Mouse (Mus musculus) hindbrain, embryonic 13.5 days (tissue): ENCODE results near the gene Hoxd13. TPM values are rescaled to one million over a fixed set of nuclear protein-coding genes. Genes with fewer than 3 reads are reported as not detected.

Experiments
- ATAC-seq: fragments of 200-750 bp; cut with Nextera tagmentation; 2 replicates; pipeline ENCODE4 v1.8.0; 2017; ENCODE audit warnings: moderate TSS enrichment; ENCODE audit not compliant: low FRiP score
- H3K27ac ChIP-seq: fragments of 300-500 bp; sonication (generic); 2 replicates; pipeline ENCODE4 v1.5.1; 2015; ENCODE audit warnings: inconsistent platforms, mild to moderate bottlenecking, moderate library complexity
- H3K27me3 ChIP-seq: fragments of 300-500 bp; sonication (generic); 2 replicates; pipeline ENCODE4 v1.6.1; 2015; ENCODE audit warnings: mild to moderate bottlenecking, inconsistent platforms
- H3K36me3 ChIP-seq: fragments of 300-500 bp; sonication (generic); 2 replicates; pipeline ENCODE4 v1.6.1; 2015; ENCODE audit warnings: mild to moderate bottlenecking, inconsistent platforms
- H3K4me1 ChIP-seq: fragments of 300-500 bp; sonication (generic); replicated peaks from 2 replicates; pipeline ENCODE4 v1.6.1; 2015; ENCODE audit warnings: inconsistent platforms
- H3K4me2 ChIP-seq: fragments of 300-500 bp; sonication (generic); 2 replicates; pipeline ENCODE4 v1.6.1; 2015; ENCODE audit warnings: inconsistent platforms, mild to moderate bottlenecking, moderate library complexity
- H3K4me3 ChIP-seq: fragments of 300-500 bp; sonication (generic); 2 replicates; pipeline ENCODE4 v1.5.1; 2015; ENCODE audit warnings: mild to moderate bottlenecking, inconsistent platforms
- H3K9ac ChIP-seq: fragments of 300-500 bp; sonication (generic); 2 replicates; pipeline ENCODE4 v1.6.1; 2015; ENCODE audit warnings: mild to moderate bottlenecking, inconsistent platforms
- H3K9me3 ChIP-seq: fragments of 300-500 bp; sonication (generic); 2 replicates; pipeline ENCODE4 v1.6.1; 2016; ENCODE audit warnings: inconsistent platforms
- WGBS: fragments of 180-500 bp; shearing (Covaris S2); methylation state at CpG from one replicate; pipeline ENCODE4 v1.1.7; 2015; 5-methylcytosine and 5-hydroxymethylcytosine counted together
- polyA plus RNA-seq: library from polyadenylated mRNA; unstranded; fragments of >200 nt; fragmentation: Nextera tagmentation; extraction: Ambion mirVana; gene quantifications from 2 replicates; pipeline ENCODE4 v1.2.1, GENCODE M21; 2015

Hoxd13 gene
- polyA plus RNA-seq, 1 experiment from 2014 or later = not detected

GRCm38 (mm10) chr2:74676376-74677052, 8.4 kb downstream of the Hoxd13 start:
- WGBS = 7% methylated on average over 9 of the region's 9 CpGs
- ATAC-seq = no peak
- H3K4me2 ChIP-seq = no peak overlapping the region

DNA sequence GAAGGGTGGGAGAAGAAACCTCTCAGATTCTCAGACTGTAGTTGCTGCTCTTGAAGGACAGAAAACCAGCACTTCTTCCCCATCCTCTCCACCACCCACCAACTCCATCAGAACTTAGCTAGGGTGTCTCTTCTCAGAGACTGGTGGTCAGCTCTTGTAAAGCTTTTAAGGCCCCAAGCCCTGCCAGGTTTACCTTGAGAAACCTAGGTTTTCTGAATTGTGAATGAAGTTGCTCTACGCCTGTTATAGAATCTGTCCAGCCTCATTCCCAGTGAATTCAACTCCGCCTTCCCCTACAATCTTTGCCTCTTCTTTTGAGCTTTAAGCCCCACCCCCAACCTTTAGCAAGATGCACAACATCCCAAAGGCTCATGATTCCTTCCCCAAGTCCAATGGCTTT, 9.0 kb downstream of the Hoxd13 start:
- H3K9me3 ChIP-seq = no peaks in the 10 kb centered on the region
- 6% methylated on average over 2 of the region's 2 CpGs for WGBS
- peaks cover 100% of the 10 kb centered on the region for H3K27me3 ChIP-seq
- no peak overlapping the region for H3K4me3 ChIP-seq
- H3K4me1 ChIP-seq = peaks cover 10% of the 10 kb centered on the region
- no peak overlapping the region for H3K9ac ChIP-seq
- no peak for ATAC-seq
- H3K4me2 ChIP-seq = no peak overlapping the region
- H3K27ac ChIP-seq = no peak overlapping the region
- no peaks in the 10 kb centered on the region for H3K36me3 ChIP-seq

More at GRCm38 (mm10) chr2:74676376-74677052, 8.4 kb downstream of the Hoxd13 start:
- H3K27me3 ChIP-seq = peaks cover 100% of the 10 kb centered on the region
- H3K9ac ChIP-seq = no peak overlapping the region
- no peak overlapping the region for H3K4me3 ChIP-seq
- H3K36me3 ChIP-seq = no peaks in the 10 kb centered on the region
- H3K9me3 ChIP-seq = no peaks in the 10 kb centered on the region
- no peak overlapping the region for H3K27ac ChIP-seq
- peaks cover 4% of the 10 kb centered on the region for H3K4me1 ChIP-seq

GRCm38 (mm10) chr2:74678891-74679595, 10.9 kb downstream of the Hoxd13 start, which contains the start of gene Hoxd11:
Gene Hoxd11 (plus strand): TSS chr2:74679557.
- H3K27me3 ChIP-seq = peaks cover 100% of the 10 kb centered on the region
- H3K27ac ChIP-seq = no peak within 1 kb of the TSS
- WGBS = 2% methylated on average over 15 of the region's 15 CpGs
- ATAC-seq = no peak
- H3K4me3 ChIP-seq = no peak within 1 kb of the TSS
- no peaks in the 10 kb centered on the region for H3K36me3 ChIP-seq
- no peak within 1 kb of the TSS for H3K4me2 ChIP-seq
- no peaks in the 10 kb centered on the region for H3K9me3 ChIP-seq
- H3K9ac ChIP-seq = no peak within 1 kb of the TSS
- peaks cover 13% of the 10 kb centered on the region for H3K4me1 ChIP-seq

GRCm38 (mm10) chr2:74679596-74679971, 11.5 kb downstream of the Hoxd13 start:
- H3K27ac ChIP-seq = no peak overlapping the region
- whole genome bisulfite sequencing = under 1% methylated on average over 26 of the region's 26 CpGs

GRCm38 (mm10) chr2:74679980-74680379, 11.9 kb downstream of the Hoxd13 start:
- no peak overlapping the region for H3K27ac ChIP-seq
- peaks cover 100% of the 10 kb centered on the region for H3K27me3 ChIP-seq
- WGBS = 1% methylated on average over 23 of the region's 23 CpGs
- H3K4me1 ChIP-seq = peaks cover 13% of the 10 kb centered on the region
- H3K9ac ChIP-seq = no peak overlapping the region
- no peaks in the 10 kb centered on the region for H3K9me3 ChIP-seq
- ATAC-seq = no peak; the same call in 1 of the 2 replicates
- no peak overlapping the region for H3K4me3 ChIP-seq
- H3K4me2 ChIP-seq = no peak overlapping the region
- H3K36me3 ChIP-seq = no peaks in the 10 kb centered on the region

More at GRCm38 (mm10) chr2:74679596-74679971, 11.5 kb downstream of the Hoxd13 start:
- ATAC-seq = no peak
- Histone ChIP-seq H3K4me2 (no peak overlapping the region), H3K27me3 (peaks cover 100% of the 10 kb centered on the region), H3K4me1 (peaks cover 13% of the 10 kb centered on the region), H3K4me3 (no peak overlapping the region), H3K9me3 (no peaks in the 10 kb centered on the region), H3K36me3 (no peaks in the 10 kb centered on the region), H3K9ac (no peak overlapping the region)

- H3K9me3 ChIP-seq = no peaks in the 10 kb centered on the region
- H3K4me1 ChIP-seq = peaks cover 13% of the 10 kb centered on the region
- no peaks in the 10 kb centered on the region for H3K36me3 ChIP-seq
- WGBS = 1% methylated on average over 21 of the region's 21 CpGs
- ATAC-seq = no peak
- no peak overlapping the region for H3K27ac ChIP-seq
- no peak overlapping the region for H3K4me3 ChIP-seq
- H3K4me2 ChIP-seq = no peak overlapping the region
- H3K27me3 ChIP-seq = peaks cover 100% of the 10 kb centered on the region
- H3K9ac ChIP-seq = no peak overlapping the region
These were observed 12.7 kb downstream of the Hoxd13 start for GRCm38 (mm10) chr2:74680561-74681398.

DNA sequence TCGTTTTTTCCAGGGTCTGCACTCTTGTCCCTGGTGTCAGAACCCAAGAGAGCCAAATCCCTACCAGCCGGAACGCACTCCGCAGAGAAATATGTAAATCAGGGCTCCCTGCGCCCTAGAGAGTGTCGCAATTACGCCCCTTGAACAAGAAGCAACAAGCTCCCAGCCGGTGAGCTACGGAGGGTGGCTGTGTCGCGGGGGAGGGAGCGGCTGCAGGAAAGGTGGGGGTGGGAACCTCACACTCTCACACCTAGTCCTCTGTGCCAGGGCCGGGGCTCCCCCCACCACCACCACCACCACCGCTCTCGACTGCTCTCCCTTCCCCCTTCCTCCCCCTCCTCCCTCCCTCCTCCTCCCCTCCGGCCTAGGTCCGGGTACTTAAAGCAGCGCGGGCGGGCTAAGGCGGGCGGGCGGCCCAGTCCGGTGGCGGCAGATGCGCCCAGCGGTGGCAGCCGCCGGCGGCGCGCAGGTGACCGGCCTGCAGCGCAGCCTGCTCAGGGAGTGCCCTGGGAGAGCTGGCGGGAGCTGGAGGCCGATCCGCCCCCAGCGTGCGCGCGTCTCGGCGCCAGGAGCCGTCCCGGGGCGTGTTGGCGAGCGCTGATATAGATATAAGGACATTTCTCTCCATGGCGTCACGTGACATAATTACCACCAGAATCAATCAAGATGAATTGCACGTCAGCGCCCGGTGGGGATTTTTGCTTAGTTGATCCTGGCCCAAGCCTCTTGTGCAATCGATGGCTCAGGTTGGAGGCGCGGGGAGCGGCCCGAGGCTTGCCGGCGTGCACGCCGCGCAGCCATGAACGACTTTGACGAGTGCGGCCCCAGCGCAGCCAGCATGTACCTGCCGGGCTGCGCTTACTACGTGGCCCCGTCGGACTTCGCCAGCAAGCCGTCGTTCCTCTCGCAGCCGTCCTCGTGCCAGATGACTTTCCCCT, 13.8 kb downstream of the Hoxd13 start:
- peaks cover 13% of the 10 kb centered on the region for H3K4me1 ChIP-seq
- no peaks in the 10 kb centered on the region for H3K36me3 ChIP-seq
- H3K4me2 ChIP-seq = no peak overlapping the region
- no peak for ATAC-seq
- peaks cover 98% of the 10 kb centered on the region for H3K27me3 ChIP-seq
- H3K4me3 ChIP-seq = peak overlapping the region; percentile 20
- no peaks in the 10 kb centered on the region for H3K9me3 ChIP-seq
- under 1% methylated on average over 77 of the region's 78 CpGs for WGBS
- H3K9ac ChIP-seq = no peak overlapping the region
- no peak overlapping the region for H3K27ac ChIP-seq

GRCm38 (mm10) chr2:74682796-74683195, 14.7 kb downstream of the Hoxd13 start:
- 2% methylated on average over 32 of the region's 51 CpGs for WGBS
- no peak for ATAC-seq
- H3K27me3 ChIP-seq = peaks cover 98% of the 10 kb centered on the region
- H3K9ac ChIP-seq = no peak overlapping the region
- no peak overlapping the region for H3K4me2 ChIP-seq
- H3K4me3 ChIP-seq = peak overlapping the region; percentile 20; the same call in 1 of the 2 replicates
- no peak overlapping the region for H3K27ac ChIP-seq
- no peaks in the 10 kb centered on the region for H3K36me3 ChIP-seq
- H3K9me3 ChIP-seq = no peaks in the 10 kb centered on the region
- H3K4me1 ChIP-seq = peaks cover 13% of the 10 kb centered on the region

DNA sequence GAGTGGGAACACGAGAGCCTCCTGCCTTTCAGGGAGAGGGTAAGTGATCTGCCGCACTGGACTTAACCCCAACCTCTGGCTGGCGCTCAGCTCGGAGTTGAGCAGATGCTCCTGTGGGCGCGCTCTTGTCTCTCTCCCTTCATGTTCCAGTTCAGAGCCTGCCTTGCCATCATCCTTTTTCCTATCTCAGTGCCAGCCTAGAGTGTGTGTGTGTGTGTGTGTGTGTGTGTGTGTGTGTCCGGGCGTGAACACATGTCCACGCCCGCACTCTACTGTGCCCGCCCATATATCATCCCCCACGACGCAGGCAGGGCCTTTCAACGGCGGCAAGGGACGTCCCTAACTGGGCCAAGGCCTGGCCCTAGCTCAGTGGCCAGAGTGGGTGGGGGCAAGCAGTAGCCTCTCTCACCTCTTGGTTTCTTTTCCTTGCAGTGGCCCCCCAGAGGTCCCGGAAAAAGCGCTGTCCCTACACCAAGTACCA, 15.4 kb downstream of the Hoxd13 start:
- no peak for ATAC-seq
- H3K27me3 ChIP-seq = peaks cover 98% of the 10 kb centered on the region
- H3K27ac ChIP-seq = no peak overlapping the region
- H3K9ac ChIP-seq = no peak overlapping the region
- 2% methylated on average over 18 of the region's 18 CpGs for WGBS
- H3K4me3 ChIP-seq = no peak overlapping the region
- no peaks in the 10 kb centered on the region for H3K36me3 ChIP-seq
- H3K4me2 ChIP-seq = no peak overlapping the region
- H3K9me3 ChIP-seq = no peaks in the 10 kb centered on the region
- peaks cover 13% of the 10 kb centered on the region for H3K4me1 ChIP-seq

DNA sequence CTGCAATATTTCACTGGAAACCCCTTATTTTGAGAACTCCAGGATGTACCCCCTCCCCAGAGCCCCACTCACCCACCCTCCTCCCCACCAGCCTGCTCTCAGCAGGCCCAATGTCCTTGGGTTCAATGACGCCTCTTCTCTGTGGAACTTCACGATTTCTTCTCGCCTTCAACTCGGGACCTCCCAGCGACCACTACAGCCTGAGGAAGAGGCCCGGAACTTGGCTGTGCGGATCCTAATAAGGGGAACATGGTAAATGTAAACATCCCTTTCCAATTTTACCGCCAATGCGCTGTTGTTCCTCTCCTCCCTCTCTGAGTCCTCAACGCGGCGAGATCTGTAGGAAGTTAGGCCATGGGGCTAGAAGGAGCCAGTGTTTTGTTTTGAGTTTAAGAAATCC, 16.0 kb downstream of the Hoxd13 start:
- no peaks in the 10 kb centered on the region for H3K36me3 ChIP-seq
- no peak overlapping the region for H3K4me3 ChIP-seq
- peaks cover 98% of the 10 kb centered on the region for H3K27me3 ChIP-seq
- H3K4me1 ChIP-seq = peaks cover 13% of the 10 kb centered on the region
- no peaks in the 10 kb centered on the region for H3K9me3 ChIP-seq
- no peak for ATAC-seq
- no peak overlapping the region for H3K27ac ChIP-seq
- H3K4me2 ChIP-seq = no peak overlapping the region
- WGBS = 2% methylated on average over 12 of the region's 12 CpGs
- no peak overlapping the region for H3K9ac ChIP-seq

- no peak overlapping the region for H3K4me2 ChIP-seq
- peaks cover 13% of the 10 kb centered on the region for H3K4me1 ChIP-seq
- no peaks in the 10 kb centered on the region for H3K36me3 ChIP-seq
- no peak overlapping the region for H3K4me3 ChIP-seq
- no peaks in the 10 kb centered on the region for H3K9me3 ChIP-seq
- no peak for ATAC-seq
- WGBS = 13% methylated on average over 4 of the region's 4 CpGs
- no peak overlapping the region for H3K27ac ChIP-seq
- no peak overlapping the region for H3K9ac ChIP-seq
- peaks cover 98% of the 10 kb centered on the region for H3K27me3 ChIP-seq
These were observed 17.0 kb downstream of the Hoxd13 start for GRCm38 (mm10) chr2:74685059-74685603.
